Mouse (Mus musculus): ENCODE data around the gene Gm10644.

DNA sequence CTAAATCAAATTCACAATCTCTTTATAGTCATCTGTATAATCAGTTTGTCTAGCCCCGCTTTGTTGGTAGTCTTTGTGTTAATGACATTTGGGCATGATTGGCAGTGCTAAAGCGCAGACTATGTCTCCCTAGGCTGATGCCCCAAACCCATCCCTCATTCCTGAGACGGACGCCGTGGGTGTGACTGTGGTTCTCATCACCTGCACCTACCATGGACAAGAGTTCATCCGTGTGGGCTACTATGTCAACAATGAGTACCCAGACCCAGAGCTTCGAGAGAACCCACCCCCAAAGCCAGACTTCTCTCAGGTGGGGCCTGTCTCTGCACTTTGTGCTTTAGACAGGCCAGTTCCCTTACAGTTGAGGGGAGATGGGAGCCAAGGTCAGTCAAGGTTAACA lies 12.7 kb upstream of the Gm10644 start:
- no peak for TF ChIP-seq EP300 (optimal IDR thresholded peaks at IDR 0.05)
- no peak for TF ChIP-seq CTCF (IDR thresholded peaks at IDR 0.05; ENCODE audit: low read depth)

Data from stomach, postnatal 0 days (tissue).